Mouse (Mus musculus): ENCODE measurements around the gene Capn12. TPM values are rescaled to one million over a fixed set of nuclear protein-coding genes. Genes with fewer than 3 reads are reported as not detected.

The Capn12 gene
- total and polyA plus RNA-seq, 3 experiments = 0.23 to 0.49 (median 0.39) TPM

DNA sequence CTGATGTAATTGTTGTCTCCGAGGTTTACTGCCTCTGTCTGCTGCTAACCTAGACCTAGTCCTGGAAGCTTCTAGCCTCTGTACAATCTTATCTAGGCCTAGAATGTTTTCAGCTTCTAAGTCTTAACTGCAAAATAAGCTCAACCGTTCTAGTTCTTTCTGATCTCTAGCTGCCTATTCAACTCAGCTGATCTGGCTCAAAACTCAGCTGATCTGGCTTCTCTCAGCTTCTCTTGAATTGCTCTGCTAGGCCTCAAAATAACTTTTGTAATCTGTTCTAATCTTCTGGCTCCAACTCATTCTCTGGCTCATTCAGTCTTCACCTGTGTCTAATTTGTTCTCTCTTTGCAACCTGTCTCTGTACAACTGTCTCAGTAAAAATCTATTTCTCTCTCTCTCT, 6.7 kb upstream of the Capn12 start:
- no peaks in the 10 kb centered on the region for H3K4me1 ChIP-seq (ENCODE audit: control insufficient read depth, insufficient read depth, low read length)
- no peak for DNase-seq
- no peak for TF ChIP-seq EP300 (IDR thresholded peaks at IDR 0.05; ENCODE audit: insufficient read depth, low read depth, low read length)
- TF ChIP-seq CTCF (IDR thresholded peaks at IDR 0.05) = no peak
- TF ChIP-seq POLR2A (IDR thresholded peaks at IDR 0.05; ENCODE audit: insufficient read depth, low read depth, low read length) = no peak
- no peaks in the 10 kb centered on the region for H3K79me2 ChIP-seq (replicated peaks; ENCODE audit: control insufficient read depth, insufficient read depth, low read length)
- H3K27me3 ChIP-seq (ENCODE audit: control insufficient read depth, insufficient read depth, low read length) = no peaks in the 10 kb centered on the region
- 61% methylated on average over 2 of the region's 2 CpGs for WGBS
- intact Hi-C loops (cut with DNase I) = no loop called here
- no peaks in the 10 kb centered on the region for H3K36me3 ChIP-seq (ENCODE audit: control insufficient read depth, insufficient read depth, low read length)
- no peak overlapping the region for H3K27ac ChIP-seq
- no peak overlapping the region for H3K9ac ChIP-seq (ENCODE audit: low read depth, low read length)
- no peak overlapping the region for H3K4me3 ChIP-seq

DNA sequence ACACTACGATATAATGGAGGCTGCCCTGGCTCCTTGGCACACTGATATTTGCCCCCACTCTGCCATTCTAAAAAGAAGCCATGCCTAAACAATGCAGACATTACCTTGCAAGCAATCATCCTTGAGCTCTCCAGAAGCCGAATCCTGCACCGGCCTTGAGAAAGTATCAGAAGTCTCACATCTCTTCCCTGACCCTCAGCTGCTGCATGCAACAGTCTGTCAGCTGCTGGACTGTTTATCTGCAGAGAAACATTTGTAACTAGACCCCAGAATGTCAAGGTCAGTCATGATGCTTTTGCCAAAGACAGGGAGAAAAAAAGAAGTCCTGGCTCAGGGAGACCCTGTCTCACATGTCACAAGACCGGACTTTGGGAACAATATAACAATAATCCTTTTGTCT, 5.1 kb upstream of the Capn12 start:
- no peak overlapping the region for H3K27ac ChIP-seq
- peaks cover 3% of the 10 kb centered on the region for H3K4me1 ChIP-seq (ENCODE audit: control insufficient read depth, insufficient read depth, low read length)
- no peaks in the 10 kb centered on the region for H3K27me3 ChIP-seq (ENCODE audit: control insufficient read depth, insufficient read depth, low read length)
- H3K79me2 ChIP-seq (replicated peaks; ENCODE audit: control insufficient read depth, insufficient read depth, low read length) = no peaks in the 10 kb centered on the region
- H3K9ac ChIP-seq (ENCODE audit: low read depth, low read length) = no peak overlapping the region
- H3K4me3 ChIP-seq = no peak overlapping the region
- 65% methylated on average over 4 of the region's 4 CpGs for WGBS
- intact Hi-C loops (cut with DNase I) = no loop called here
- no peak for TF ChIP-seq CTCF (IDR thresholded peaks at IDR 0.05)
- no peak for TF ChIP-seq POLR2A (IDR thresholded peaks at IDR 0.05; ENCODE audit: insufficient read depth, low read depth, low read length)
- no peak for TF ChIP-seq EP300 (IDR thresholded peaks at IDR 0.05; ENCODE audit: insufficient read depth, low read depth, low read length)
- DNase-seq = no peak
- H3K36me3 ChIP-seq (ENCODE audit: control insufficient read depth, insufficient read depth, low read length) = no peaks in the 10 kb centered on the region

- intact Hi-C loops (cut with DNase I) = no loop called here
Measured at GRCm38 (mm10) chr7:28877155-28877554, 4.1 kb upstream of the Capn12 start.

GRCm38 (mm10) chr7:28877856-28878255, 3.4 kb upstream of the Capn12 start:
- H3K27ac ChIP-seq = no peak overlapping the region
- no peak for TF ChIP-seq POLR2A (IDR thresholded peaks at IDR 0.05; ENCODE audit: insufficient read depth, low read depth, low read length)
- no peak for TF ChIP-seq EP300 (IDR thresholded peaks at IDR 0.05; ENCODE audit: insufficient read depth, low read depth, low read length)
- TF ChIP-seq CTCF (IDR thresholded peaks at IDR 0.05) = no peak
- H3K36me3 ChIP-seq (ENCODE audit: control insufficient read depth, insufficient read depth, low read length) = no peaks in the 10 kb centered on the region

More at GRCm38 (mm10) chr7:28877155-28877554, 4.1 kb upstream of the Capn12 start:
- H3K4me1 ChIP-seq (ENCODE audit: control insufficient read depth, insufficient read depth, low read length) = peaks cover 4% of the 10 kb centered on the region
- H3K9ac ChIP-seq (ENCODE audit: low read depth, low read length) = no peak overlapping the region
- no peaks in the 10 kb centered on the region for H3K79me2 ChIP-seq (replicated peaks; ENCODE audit: control insufficient read depth, insufficient read depth, low read length)
- 72% methylated on average over 7 of the region's 7 CpGs for WGBS
- TF ChIP-seq POLR2A (IDR thresholded peaks at IDR 0.05; ENCODE audit: insufficient read depth, low read depth, low read length) = no peak
- TF ChIP-seq CTCF (IDR thresholded peaks at IDR 0.05) = no peak
- no peak for TF ChIP-seq EP300 (IDR thresholded peaks at IDR 0.05; ENCODE audit: insufficient read depth, low read depth, low read length)
- H3K4me3 ChIP-seq = no peak overlapping the region
- no peak overlapping the region for H3K27ac ChIP-seq
- no peaks in the 10 kb centered on the region for H3K36me3 ChIP-seq (ENCODE audit: control insufficient read depth, insufficient read depth, low read length)
- no peaks in the 10 kb centered on the region for H3K27me3 ChIP-seq (ENCODE audit: control insufficient read depth, insufficient read depth, low read length)
- DNase-seq = no peak

DNA sequence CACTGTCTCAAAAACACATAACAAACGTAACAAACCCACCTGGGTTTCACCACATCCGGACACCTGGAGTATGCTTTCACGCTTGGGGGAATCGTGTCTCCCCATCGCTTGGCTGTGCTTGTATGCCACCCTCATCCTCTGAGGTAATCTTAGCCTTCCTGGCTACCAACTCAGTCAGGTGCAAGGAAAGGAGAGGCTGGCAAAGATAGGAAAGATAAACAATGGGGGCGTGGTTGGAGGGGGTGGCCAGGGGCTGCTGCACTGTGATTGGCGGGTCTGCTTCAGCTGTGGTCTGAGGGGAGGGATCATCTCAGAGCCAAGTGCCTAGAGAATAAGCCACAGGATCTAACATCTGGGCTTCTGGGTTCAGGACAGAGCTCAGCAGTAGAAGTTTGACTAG, 1.6 kb upstream of the Capn12 start:
- H3K36me3 ChIP-seq (ENCODE audit: control insufficient read depth, insufficient read depth, low read length) = no peaks in the 10 kb centered on the region
- 89% methylated on average over 7 of the region's 7 CpGs for WGBS
- intact Hi-C loops (cut with DNase I) = no loop called here
- no peak for TF ChIP-seq EP300 (IDR thresholded peaks at IDR 0.05; ENCODE audit: insufficient read depth, low read depth, low read length)
- no peak for TF ChIP-seq POLR2A (IDR thresholded peaks at IDR 0.05; ENCODE audit: insufficient read depth, low read depth, low read length)
- TF ChIP-seq CTCF (IDR thresholded peaks at IDR 0.05) = no peak
- H3K27ac ChIP-seq = no peak overlapping the region
- H3K9ac ChIP-seq (ENCODE audit: low read depth, low read length) = no peak overlapping the region
- no peak for DNase-seq
- no peak overlapping the region for H3K4me3 ChIP-seq
- H3K4me1 ChIP-seq (ENCODE audit: control insufficient read depth, insufficient read depth, low read length) = peaks cover 4% of the 10 kb centered on the region
- H3K79me2 ChIP-seq (replicated peaks; ENCODE audit: control insufficient read depth, insufficient read depth, low read length) = no peaks in the 10 kb centered on the region
- no peaks in the 10 kb centered on the region for H3K27me3 ChIP-seq (ENCODE audit: control insufficient read depth, insufficient read depth, low read length)

More at GRCm38 (mm10) chr7:28877856-28878255, 3.4 kb upstream of the Capn12 start:
- intact Hi-C loops (cut with DNase I) = no loop called here
- DNase-seq = peak in 1 of 2 experiments; percentile 12
- H3K4me1 ChIP-seq (ENCODE audit: control insufficient read depth, insufficient read depth, low read length) = peaks cover 4% of the 10 kb centered on the region
- no peaks in the 10 kb centered on the region for H3K79me2 ChIP-seq (replicated peaks; ENCODE audit: control insufficient read depth, insufficient read depth, low read length)
- H3K9ac ChIP-seq (ENCODE audit: low read depth, low read length) = no peak overlapping the region
- WGBS = 80% methylated on average over 4 of the region's 4 CpGs
- H3K4me3 ChIP-seq = no peak overlapping the region
- no peaks in the 10 kb centered on the region for H3K27me3 ChIP-seq (ENCODE audit: control insufficient read depth, insufficient read depth, low read length)

DNA sequence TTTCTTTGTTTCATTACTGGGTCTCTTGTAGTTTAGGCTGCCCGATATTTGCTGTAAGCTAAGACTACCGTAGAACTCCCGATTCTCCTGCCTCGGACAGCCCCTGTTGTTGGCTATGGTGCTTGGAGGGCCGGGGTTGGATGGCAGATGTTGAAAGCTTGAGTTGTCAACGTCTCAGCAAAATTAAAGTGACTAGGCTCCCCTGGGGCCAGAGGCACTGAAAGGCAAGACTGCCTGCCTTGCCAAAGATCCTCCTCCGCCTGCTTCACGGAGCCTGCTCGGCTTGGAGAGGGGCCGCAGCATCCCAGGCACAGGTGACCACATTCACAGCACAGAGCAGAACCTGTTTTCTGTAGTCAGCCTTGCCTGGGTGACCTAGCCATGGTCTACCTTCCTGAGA, 668 bp upstream of the Capn12 start:
- no peaks in the 10 kb centered on the region for H3K79me2 ChIP-seq (replicated peaks; ENCODE audit: control insufficient read depth, insufficient read depth, low read length)
- H3K27me3 ChIP-seq (ENCODE audit: control insufficient read depth, insufficient read depth, low read length) = no peaks in the 10 kb centered on the region
- no peak overlapping the region for H3K4me3 ChIP-seq
- no peak for DNase-seq
- 71% methylated on average over 10 of the region's 10 CpGs for WGBS
- TF ChIP-seq EP300 (IDR thresholded peaks at IDR 0.05; ENCODE audit: insufficient read depth, low read depth, low read length) (no peak), CTCF (IDR thresholded peaks at IDR 0.05) (no peak), POLR2A (IDR thresholded peaks at IDR 0.05; ENCODE audit: insufficient read depth, low read depth, low read length) (no peak)
- peaks cover 4% of the 10 kb centered on the region for H3K4me1 ChIP-seq (ENCODE audit: control insufficient read depth, insufficient read depth, low read length)
- no peaks in the 10 kb centered on the region for H3K36me3 ChIP-seq (ENCODE audit: control insufficient read depth, insufficient read depth, low read length)
- no peak overlapping the region for H3K27ac ChIP-seq
- intact Hi-C loops (cut with DNase I) = no loop called here
- no peak overlapping the region for H3K9ac ChIP-seq (ENCODE audit: low read depth, low read length)
